Mouse (Mus musculus) embryonic facial prominence, embryonic 13.5 days (tissue): ENCODE measurements around the gene Tuba8. TPM values are rescaled to one million over a fixed set of nuclear protein-coding genes. Genes with fewer than 3 reads are reported as not detected.

ENCODE experiments used
- ATAC-seq: fragments of 200-750 bp; cut with Nextera tagmentation; 2 replicates; pipeline ENCODE4 v1.8.0; 2017; ENCODE audit warnings: low read depth; ENCODE audit not compliant: insufficient number of reproducible peaks, insufficient read depth, low FRiP score, low TSS enrichment
- H3K27ac ChIP-seq: fragments of 300-500 bp; sonication (generic); 2 replicates; pipeline ENCODE4 v1.5.1; 2015; ENCODE audit warnings: moderate library complexity, mild to moderate bottlenecking, inconsistent platforms
- H3K27me3 ChIP-seq: fragments of 300-500 bp; sonication (generic); 2 replicates; pipeline ENCODE4 v1.6.1; 2015; ENCODE audit warnings: mild to moderate bottlenecking, inconsistent platforms
- H3K36me3 ChIP-seq: fragments of 300-500 bp; sonication (generic); 2 replicates; pipeline ENCODE4 v1.6.1; 2015; ENCODE audit warnings: mild to moderate bottlenecking, inconsistent platforms
- H3K4me1 ChIP-seq: fragments of 300-500 bp; sonication (generic); 2 replicates; pipeline ENCODE4 v1.6.1; 2015; ENCODE audit warnings: inconsistent platforms
- H3K4me2 ChIP-seq: fragments of 300-500 bp; sonication (generic); 2 replicates; pipeline ENCODE4 v1.6.1; 2015; ENCODE audit warnings: moderate library complexity, mild to moderate bottlenecking, inconsistent platforms
- H3K4me3 ChIP-seq: fragments of 300-500 bp; sonication (generic); 2 replicates; pipeline ENCODE4 v1.5.1; 2015; ENCODE audit warnings: mild to moderate bottlenecking, inconsistent platforms
- H3K9ac ChIP-seq: fragments of 300-500 bp; sonication (generic); 2 replicates; pipeline ENCODE4 v1.6.1; 2015; ENCODE audit warnings: mild to moderate bottlenecking, inconsistent platforms
- H3K9me3 ChIP-seq: fragments of 300-500 bp; sonication (generic); 2 replicates; pipeline ENCODE4 v1.6.1; 2016; ENCODE audit warnings: inconsistent platforms
- WGBS: fragments of 180-500 bp; shearing (Covaris S2); methylation state at CpG from one replicate; pipeline ENCODE4 v1.1.7; 2015; ENCODE audit warnings: mixed read lengths; 5-methylcytosine and 5-hydroxymethylcytosine counted together
- polyA plus RNA-seq: library from polyadenylated mRNA; unstranded; fragments of >200 nt; fragmentation: Nextera tagmentation; extraction: Ambion mirVana; gene quantifications from 2 replicates; pipeline ENCODE4 v1.2.1, GENCODE M21; 2015

Tuba8 gene
- polyA plus RNA-seq, result 0.30 and 0.83 TPM in 2 replicates

DNA sequence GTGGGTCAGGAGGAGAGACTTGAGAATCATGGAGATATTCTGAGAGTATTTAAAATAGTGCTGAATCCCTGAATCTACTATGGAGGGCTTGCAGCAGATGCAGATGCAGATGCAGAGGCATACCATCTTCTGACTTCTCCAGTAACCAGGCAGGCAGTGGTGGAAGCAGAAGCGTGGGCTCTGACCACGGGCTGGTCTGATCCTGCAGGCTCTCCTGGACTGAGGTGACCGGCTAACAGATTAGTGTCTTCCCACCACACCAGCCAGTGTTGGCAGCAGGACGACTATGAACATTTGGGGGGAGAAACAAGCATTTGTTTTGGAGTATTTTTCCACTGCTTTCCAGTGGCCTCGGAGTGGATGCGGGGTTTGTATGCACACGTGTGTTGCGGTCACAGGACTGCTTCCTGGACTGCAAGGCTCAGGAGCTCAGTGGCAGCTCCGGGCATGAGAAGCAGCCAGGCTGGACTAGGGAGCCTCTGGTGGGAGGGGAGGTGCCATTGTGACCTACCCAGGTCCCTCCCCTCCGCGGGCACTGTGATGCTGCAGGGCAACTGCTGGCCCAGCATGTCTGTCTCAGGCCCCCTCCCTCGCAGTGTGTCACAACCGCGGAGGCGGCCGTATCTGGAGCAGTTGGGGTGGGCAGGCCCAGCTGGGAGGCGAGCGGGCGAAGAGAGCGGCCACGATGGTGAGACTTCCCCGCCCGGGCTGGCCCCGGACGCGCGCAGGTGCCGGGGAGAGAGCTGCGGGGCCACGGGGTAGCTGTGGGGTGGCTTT lies at the start of gene Tuba8:
Gene Tuba8 (plus strand): TSS at position 548 of the 777 bp plus-strand sequence.
- Histone ChIP-seq H3K4me2 (peak within 1 kb of the TSS; percentile 80), H3K4me1 (peaks cover 19% of the 10 kb centered on the region), H3K9me3 (peaks cover 4% of the 10 kb centered on the region; the same call in 1 of the 2 replicates), H3K36me3 (no peaks in the 10 kb centered on the region), H3K4me3 (peak within 1 kb of the TSS; percentile 43), H3K27me3 (peaks cover 37% of the 10 kb centered on the region), H3K27ac (no peak within 1 kb of the TSS), H3K9ac (peak within 1 kb of the TSS; percentile 60)
- 4% methylated on average over 30 of the region's 30 CpGs for WGBS
- ATAC-seq, result no peak

DNA sequence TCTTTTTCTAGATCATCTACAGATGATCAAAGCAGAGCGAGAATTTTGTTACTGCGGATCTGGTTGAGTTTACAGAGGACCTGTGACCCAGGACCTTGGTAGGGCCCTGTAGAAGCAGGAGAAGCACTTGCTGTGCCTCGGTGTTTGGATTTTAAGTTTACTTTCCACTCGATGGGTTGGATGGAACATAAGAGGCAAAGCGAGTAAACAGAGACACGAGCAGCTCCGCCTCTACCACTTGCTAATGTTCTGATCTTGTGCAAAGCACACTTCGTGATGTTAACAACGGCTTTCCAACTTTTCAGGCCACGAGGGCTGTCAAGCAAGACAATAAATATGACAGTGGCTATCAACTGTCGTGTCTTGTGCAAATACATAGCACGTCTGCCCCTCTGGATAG lies 47.9 kb upstream of the Tuba8 start:
- no peaks in the 10 kb centered on the region for H3K9me3 ChIP-seq
- no peak overlapping the region for H3K27ac ChIP-seq
- peaks cover 15% of the 10 kb centered on the region for H3K4me1 ChIP-seq
- H3K4me2 ChIP-seq, result no peak overlapping the region
- no peak overlapping the region for H3K4me3 ChIP-seq
- H3K36me3 ChIP-seq, result no peaks in the 10 kb centered on the region
- no peaks in the 10 kb centered on the region for H3K27me3 ChIP-seq
- H3K9ac ChIP-seq, result no peak overlapping the region
- WGBS, result 88% methylated on average over 12 of the region's 12 CpGs
- no peak for ATAC-seq

DNA sequence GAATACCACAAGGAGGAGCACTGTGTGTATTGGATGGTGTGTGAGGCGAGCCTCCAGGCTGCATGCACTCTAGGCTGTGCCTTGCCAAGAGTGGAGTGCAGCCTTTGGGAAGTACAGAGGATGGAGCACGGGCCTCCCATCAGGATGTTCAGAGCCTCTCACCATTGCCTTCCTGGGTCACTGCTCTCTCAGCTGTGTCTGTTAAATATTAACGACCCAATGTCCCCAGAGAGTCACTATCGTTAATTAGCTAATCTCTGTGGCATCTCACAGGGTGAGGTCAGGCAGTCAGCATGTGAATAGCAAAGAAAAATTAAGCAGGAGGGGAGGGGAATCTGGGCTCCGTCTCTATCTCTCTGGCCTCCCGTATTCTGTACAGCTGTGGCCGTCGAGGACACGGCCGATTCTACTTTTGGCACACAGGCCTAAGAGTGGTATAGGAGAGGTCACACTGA lies 44.4 kb upstream of the Tuba8 start:
- no peak for ATAC-seq
- Histone ChIP-seq H3K9ac (no peak overlapping the region), H3K27me3 (no peaks in the 10 kb centered on the region), H3K9me3 (no peaks in the 10 kb centered on the region), H3K4me1 (peaks cover 10% of the 10 kb centered on the region; the same call in 1 of the 2 replicates), H3K36me3 (no peaks in the 10 kb centered on the region), H3K4me2 (no peak overlapping the region), H3K4me3 (no peak overlapping the region), H3K27ac (no peak overlapping the region)
- 52% methylated on average over 10 of the region's 10 CpGs for WGBS

DNA sequence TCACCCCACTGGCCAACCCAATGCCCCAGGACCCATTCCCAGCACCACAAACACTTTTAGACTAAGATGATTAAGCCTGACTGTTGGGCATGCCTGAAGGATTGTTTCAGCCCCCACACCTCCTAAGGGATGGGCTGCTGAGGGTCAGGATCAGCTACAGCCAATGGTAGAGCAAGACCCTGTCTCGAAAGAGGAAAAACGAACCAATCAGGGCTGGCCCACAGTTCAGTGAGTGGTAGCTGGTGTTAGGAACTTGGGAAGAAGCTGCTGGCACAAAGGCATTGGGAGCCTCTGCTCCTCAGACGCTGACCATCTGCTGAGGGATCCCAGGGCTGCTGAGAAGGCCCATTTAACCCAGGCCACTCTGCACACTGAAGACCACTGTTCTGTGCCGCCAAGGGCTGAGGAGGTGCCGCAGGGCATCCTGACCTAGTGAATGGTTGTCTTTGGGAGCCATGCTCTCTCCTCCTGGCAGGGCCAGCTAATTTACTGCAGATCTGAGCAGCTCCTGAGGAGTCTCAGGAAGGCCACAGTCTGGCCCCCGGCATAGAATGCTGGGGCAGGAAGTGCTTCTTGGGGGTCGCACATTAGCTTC lies 43.0 kb upstream of the Tuba8 start:
- WGBS, result 41% methylated on average over 7 of the region's 7 CpGs
- ATAC-seq, result no peak
- H3K36me3 ChIP-seq, result no peaks in the 10 kb centered on the region
- H3K4me1 ChIP-seq, result peaks cover 10% of the 10 kb centered on the region; the same call in 1 of the 2 replicates
- no peaks in the 10 kb centered on the region for H3K27me3 ChIP-seq
- H3K27ac ChIP-seq, result no peak overlapping the region
- H3K4me2 ChIP-seq, result no peak overlapping the region
- H3K9ac ChIP-seq, result no peak overlapping the region
- no peaks in the 10 kb centered on the region for H3K9me3 ChIP-seq
- no peak overlapping the region for H3K4me3 ChIP-seq

DNA sequence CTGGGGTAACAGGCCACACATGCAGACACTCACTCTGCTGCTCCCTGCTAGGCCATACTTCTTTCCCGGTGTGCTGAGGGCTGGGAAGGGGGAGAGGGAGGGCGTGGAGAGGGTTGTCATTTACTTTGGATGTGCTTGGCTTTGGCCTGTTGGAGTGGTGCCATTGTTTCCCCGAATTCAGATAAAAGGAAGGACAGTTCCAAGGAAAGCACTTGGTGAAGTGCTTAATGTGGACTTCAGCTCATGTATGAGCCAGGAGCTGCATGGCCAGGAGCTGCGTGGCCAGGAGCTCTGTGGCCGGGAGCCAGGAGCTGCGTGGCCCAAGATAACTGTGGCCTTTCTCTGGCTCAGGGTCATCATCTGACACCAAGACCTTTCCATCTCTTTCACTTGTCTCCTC lies 39.4 kb upstream of the Tuba8 start:
- no peaks in the 10 kb centered on the region for H3K27me3 ChIP-seq
- H3K4me3 ChIP-seq, result no peak overlapping the region
- 87% methylated on average over 6 of the region's 6 CpGs for WGBS
- H3K4me1 ChIP-seq, result peaks cover 15% of the 10 kb centered on the region
- H3K9ac ChIP-seq, result no peak overlapping the region
- H3K4me2 ChIP-seq, result no peak overlapping the region
- H3K9me3 ChIP-seq, result no peaks in the 10 kb centered on the region
- no peak for ATAC-seq
- no peak overlapping the region for H3K27ac ChIP-seq
- no peaks in the 10 kb centered on the region for H3K36me3 ChIP-seq

DNA sequence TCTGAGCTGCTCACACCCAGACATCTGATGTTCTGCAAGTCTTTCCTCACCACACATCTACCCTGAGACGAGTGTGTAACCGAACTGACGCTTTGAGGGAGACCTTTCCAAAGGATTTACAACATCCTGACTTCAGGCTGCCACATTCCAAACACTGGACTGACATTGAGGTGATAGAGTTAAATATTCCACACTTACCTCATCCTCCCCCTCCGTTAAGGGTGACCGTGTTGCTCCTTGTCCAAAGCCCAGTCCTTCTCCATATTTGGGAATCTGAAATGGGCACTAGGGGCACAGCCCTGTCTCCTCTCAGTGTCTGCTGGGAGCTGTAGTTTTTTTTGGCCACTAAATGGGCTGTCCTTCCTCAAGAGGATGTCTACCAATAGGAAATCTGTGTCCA lies 37.0 kb upstream of the Tuba8 start:
- no peak overlapping the region for H3K4me2 ChIP-seq
- no peak overlapping the region for H3K27ac ChIP-seq
- H3K27me3 ChIP-seq, result no peaks in the 10 kb centered on the region
- H3K36me3 ChIP-seq, result no peaks in the 10 kb centered on the region
- H3K4me1 ChIP-seq, result peaks cover 24% of the 10 kb centered on the region
- no peak for ATAC-seq
- no peak overlapping the region for H3K4me3 ChIP-seq
- no peaks in the 10 kb centered on the region for H3K9me3 ChIP-seq
- no peak overlapping the region for H3K9ac ChIP-seq
- 79% methylated on average over 5 of the region's 5 CpGs for WGBS

DNA sequence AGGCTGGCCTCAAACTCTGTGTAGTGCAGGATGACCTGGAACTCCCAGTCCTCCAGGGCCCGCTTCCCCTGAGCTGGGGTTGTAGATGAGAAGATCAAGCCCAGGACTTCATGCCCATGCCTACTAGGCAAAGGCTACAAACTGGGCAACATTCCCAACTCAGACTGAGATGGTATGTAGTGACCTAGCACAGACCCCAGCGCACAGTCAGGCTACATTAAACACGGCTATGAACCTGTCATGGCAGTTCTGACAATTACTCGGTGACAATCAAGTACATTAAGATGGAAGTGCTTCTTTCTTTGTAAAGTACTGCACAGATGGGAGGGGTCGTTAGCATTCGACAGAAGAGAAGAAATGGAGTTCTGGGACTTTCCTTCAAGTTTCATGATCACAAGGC lies 35.7 kb upstream of the Tuba8 start:
- Histone ChIP-seq H3K27me3 (no peaks in the 10 kb centered on the region), H3K4me3 (no peak overlapping the region), H3K9ac (no peak overlapping the region), H3K27ac (no peak overlapping the region), H3K36me3 (no peaks in the 10 kb centered on the region), H3K4me1 (peaks cover 24% of the 10 kb centered on the region), H3K9me3 (no peaks in the 10 kb centered on the region), H3K4me2 (no peak overlapping the region)
- WGBS, result 94% methylated on average over 6 of the region's 6 CpGs
- no peak for ATAC-seq

DNA sequence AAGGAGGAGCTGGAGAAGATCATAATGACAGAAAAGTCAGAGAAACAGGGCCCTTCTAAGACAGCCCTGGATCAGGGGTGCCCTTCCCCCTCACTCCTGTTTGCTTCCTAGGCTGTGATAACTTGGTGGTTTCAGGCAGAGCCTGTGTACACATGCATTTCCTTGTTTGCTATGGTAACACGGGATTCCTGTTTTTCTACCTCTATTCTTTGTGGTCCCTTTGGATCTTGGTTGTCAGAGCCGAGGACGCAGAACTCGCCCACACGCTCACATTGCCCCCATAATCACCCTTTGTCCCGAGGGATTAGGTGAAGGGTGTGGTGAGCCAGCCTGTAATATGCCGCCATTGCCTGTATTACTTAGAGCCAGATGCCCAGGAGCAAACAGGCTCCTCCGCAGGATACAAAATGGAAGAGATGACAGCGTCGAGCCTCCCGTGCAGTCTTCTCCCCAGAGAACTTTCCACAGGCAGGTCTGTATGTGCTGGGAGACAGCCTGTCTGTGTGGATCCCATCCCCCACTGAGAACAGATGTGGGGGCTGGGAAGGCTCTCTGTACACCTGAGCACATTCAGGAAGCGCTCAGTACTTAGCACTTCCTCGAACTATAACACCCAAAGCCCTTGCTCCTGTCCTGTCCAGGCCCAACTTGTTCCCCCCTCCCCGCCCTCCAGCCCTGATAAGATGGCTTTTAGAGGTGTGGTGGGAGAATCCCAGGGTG lies 34.3 kb upstream of the Tuba8 start:
- ATAC-seq, result peak; percentile 69
- H3K9ac ChIP-seq, result 0 out of 2 replicates have a peak overlapping the region, but pooled peaks have one; percentile 16
- H3K27me3 ChIP-seq, result no peaks in the 10 kb centered on the region
- no peaks in the 10 kb centered on the region for H3K36me3 ChIP-seq
- H3K4me1 ChIP-seq, result peaks cover 24% of the 10 kb centered on the region
- peak overlapping the region; percentile 38 for H3K4me2 ChIP-seq
- WGBS, result 25% methylated on average over 14 of the region's 14 CpGs
- no peaks in the 10 kb centered on the region for H3K9me3 ChIP-seq
- peak overlapping the region; percentile 67 for H3K27ac ChIP-seq
- no peak overlapping the region for H3K4me3 ChIP-seq

DNA sequence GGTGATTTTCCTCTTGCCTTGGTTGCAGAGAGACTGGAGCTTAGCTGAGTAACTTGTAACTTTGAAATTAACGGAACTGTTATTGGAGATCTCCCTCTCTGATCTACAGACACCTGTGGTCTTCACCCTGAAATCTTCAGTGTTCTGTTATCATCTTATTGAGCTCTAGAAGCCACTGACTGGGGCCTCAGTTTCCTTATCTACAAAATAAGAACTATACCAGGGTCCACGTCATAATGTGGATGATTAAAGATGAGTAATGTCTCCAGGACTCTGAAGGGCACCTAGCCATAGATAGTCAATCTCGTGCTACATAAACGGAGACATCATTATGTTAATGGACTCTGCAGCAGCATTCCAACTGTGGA lies 33.8 kb upstream of the Tuba8 start:
- H3K9ac ChIP-seq, result no peak overlapping the region
- H3K36me3 ChIP-seq, result no peaks in the 10 kb centered on the region
- no peaks in the 10 kb centered on the region for H3K27me3 ChIP-seq
- H3K4me1 ChIP-seq, result peaks cover 24% of the 10 kb centered on the region
- H3K9me3 ChIP-seq, result no peaks in the 10 kb centered on the region
- no peak overlapping the region for H3K4me3 ChIP-seq
- peak overlapping the region; percentile 38; the same call in 1 of the 2 replicates for H3K4me2 ChIP-seq
- 78% methylated on average over 4 of the region's 4 CpGs for WGBS
- no peak for ATAC-seq
- peak overlapping the region; percentile 67 for H3K27ac ChIP-seq

DNA sequence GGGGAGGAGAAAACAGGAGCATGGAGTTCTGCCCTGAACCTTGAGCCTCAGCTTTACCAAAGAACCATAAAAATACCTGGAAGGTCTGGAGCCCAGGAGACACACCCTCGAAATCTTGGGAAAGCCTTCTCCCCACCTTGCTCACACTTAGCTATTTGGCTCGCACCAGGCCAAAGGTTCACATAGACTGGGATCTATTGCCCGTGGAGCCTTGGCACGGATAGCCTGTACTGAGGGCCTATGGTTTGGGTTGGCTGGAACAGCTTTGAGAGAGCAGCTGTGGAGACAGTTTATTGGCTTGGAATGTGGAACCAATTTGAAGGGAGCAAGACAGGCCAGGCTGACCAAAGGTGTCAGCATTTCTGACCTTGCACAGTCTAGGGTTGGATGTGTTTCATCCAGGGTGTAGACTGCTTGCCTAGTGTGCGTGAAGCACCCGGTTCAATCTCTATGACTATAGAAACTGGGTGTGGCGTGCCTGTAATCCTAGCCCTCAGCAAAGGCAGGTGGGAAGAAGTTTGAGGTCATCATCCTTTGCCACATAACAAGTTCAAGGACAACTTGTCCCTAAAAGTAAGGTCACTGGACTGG lies 33.3 kb upstream of the Tuba8 start:
- no peak overlapping the region for H3K4me3 ChIP-seq
- no peaks in the 10 kb centered on the region for H3K36me3 ChIP-seq
- ATAC-seq, result no peak
- H3K4me1 ChIP-seq, result peaks cover 24% of the 10 kb centered on the region
- no peaks in the 10 kb centered on the region for H3K27me3 ChIP-seq
- no peak overlapping the region for H3K4me2 ChIP-seq
- no peak overlapping the region for H3K9ac ChIP-seq
- 76% methylated on average over 7 of the region's 7 CpGs for WGBS
- no peak overlapping the region; the same call in 1 of the 2 replicates for H3K27ac ChIP-seq
- H3K9me3 ChIP-seq, result no peaks in the 10 kb centered on the region

DNA sequence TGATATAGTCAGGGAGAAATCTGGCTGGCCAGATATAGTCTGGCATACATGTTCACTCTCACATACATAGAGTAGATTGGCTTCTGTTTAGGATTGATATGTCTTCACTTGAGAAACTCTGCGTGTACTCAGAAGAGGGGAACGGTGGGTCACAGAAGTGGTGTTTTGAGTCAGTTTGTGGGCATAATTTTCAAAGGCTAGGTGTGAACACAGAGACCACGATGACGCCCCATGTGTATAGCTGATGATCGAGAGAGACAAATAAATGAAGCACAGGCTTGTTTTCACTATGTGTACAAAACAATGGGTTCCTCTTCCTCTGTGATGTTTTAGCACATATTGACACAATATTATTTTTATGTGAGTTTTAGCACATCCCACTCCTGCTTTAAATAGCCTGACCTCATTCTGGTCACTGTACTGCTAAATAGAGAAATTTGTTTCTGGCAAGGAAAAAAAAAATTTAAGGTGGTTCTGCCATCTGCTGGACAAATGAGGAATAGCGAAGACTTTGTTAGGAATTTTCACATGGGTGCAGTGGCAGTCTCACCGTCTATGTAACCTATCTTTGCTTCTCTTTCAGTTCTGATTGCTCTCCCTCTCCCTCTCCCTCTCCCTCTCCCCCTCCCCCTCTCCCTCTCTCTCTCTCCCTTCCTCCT lies 31.7 kb upstream of the Tuba8 start:
- 58% methylated on average over 7 of the region's 7 CpGs for WGBS

More for the DNA sequence above, 31.7 kb upstream of the Tuba8 start:
- Histone ChIP-seq H3K4me2 (no peak overlapping the region), H3K27me3 (no peaks in the 10 kb centered on the region), H3K4me1 (peaks cover 24% of the 10 kb centered on the region), H3K9me3 (no peaks in the 10 kb centered on the region), H3K9ac (no peak overlapping the region), H3K36me3 (no peaks in the 10 kb centered on the region), H3K4me3 (no peak overlapping the region), H3K27ac (no peak overlapping the region)
- ATAC-seq, result no peak
